Mouse (Mus musculus): ENCODE data around the gene Ppp1r18. TPM values are rescaled to one million over a fixed set of nuclear protein-coding genes. Genes with fewer than 3 reads are reported as not detected.

Gene Ppp1r18
- polyA plus RNA-seq, 1 experiment, result 53.9 TPM

GRCm38 (mm10) chr17:35843514-35843913 lies 21.9 kb upstream of the Ppp1r18 start:
- TF ChIP-seq POLR2A (IDR thresholded peaks at IDR 0.05; ENCODE audit: borderline replicate concordance, extremely low read depth, low read depth, low read length), result no peak
- TF ChIP-seq CTCF (IDR thresholded peaks at IDR 0.05; ENCODE audit: insufficient read depth, low read length), result 0 out of 2 replicates have a peak, but pooled peaks have one; percentile 2
- WGBS, result 90% methylated on average over 3 of the region's 3 CpGs

GRCm38 (mm10) chr17:35848112-35848511 lies 17.3 kb upstream of the Ppp1r18 start:
- Histone ChIP-seq H3K4me1 (ENCODE audit: control insufficient read depth, insufficient read depth, low read length) (no peaks in the 10 kb centered on the region), H3K4me3 (replicated peaks; ENCODE audit: extremely low read depth, low read depth, low read length) (no peak overlapping the region)
- TF ChIP-seq CTCF (IDR thresholded peaks at IDR 0.05; ENCODE audit: insufficient read depth, low read length), result 0 out of 2 replicates have a peak, but pooled peaks have one; percentile 8
- TF ChIP-seq POLR2A (IDR thresholded peaks at IDR 0.05; ENCODE audit: borderline replicate concordance, extremely low read depth, low read depth, low read length), result no peak
- 58% methylated on average over 1 of the region's 1 CpGs for WGBS
- DNase-seq, result no peak

More at GRCm38 (mm10) chr17:35843514-35843913, 21.9 kb upstream of the Ppp1r18 start:
- no peak for DNase-seq
- Histone ChIP-seq H3K4me3 (replicated peaks; ENCODE audit: extremely low read depth, low read depth, low read length) (no peak overlapping the region), H3K4me1 (ENCODE audit: control insufficient read depth, insufficient read depth, low read length) (0 out of 2 replicates have a peak, but pooled peaks cover 5% of the 10 kb centered on the region)

DNA sequence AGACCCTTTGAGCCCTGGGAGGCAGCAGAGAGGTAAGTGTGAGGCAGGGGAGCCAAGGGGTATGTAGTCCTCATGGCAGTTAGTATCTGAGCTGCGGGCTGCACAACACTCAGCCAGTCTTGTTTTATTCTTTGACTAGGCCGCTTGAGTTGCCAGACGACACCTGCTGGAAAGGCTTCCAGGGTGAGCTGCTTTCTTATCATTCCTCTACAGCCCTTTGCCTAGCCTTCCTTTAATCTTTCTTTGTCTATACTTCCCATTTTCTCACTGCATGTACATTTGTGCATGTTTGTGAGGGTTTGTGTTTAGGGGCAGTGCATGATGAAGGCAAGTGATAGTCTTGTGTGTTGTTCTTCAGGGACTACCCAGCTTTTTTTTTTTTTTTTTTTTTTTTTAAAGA lies 14.4 kb upstream of the Ppp1r18 start:
- WGBS, result 89% methylated on average over 3 of the region's 3 CpGs
- DNase-seq, result no peak
- TF ChIP-seq CTCF (IDR thresholded peaks at IDR 0.05; ENCODE audit: insufficient read depth, low read length) (no peak), POLR2A (IDR thresholded peaks at IDR 0.05; ENCODE audit: borderline replicate concordance, extremely low read depth, low read depth, low read length) (no peak)
- Histone ChIP-seq H3K4me1 (ENCODE audit: control insufficient read depth, insufficient read depth, low read length) (no peaks in the 10 kb centered on the region), H3K4me3 (replicated peaks; ENCODE audit: extremely low read depth, low read depth, low read length) (no peak overlapping the region)

DNA sequence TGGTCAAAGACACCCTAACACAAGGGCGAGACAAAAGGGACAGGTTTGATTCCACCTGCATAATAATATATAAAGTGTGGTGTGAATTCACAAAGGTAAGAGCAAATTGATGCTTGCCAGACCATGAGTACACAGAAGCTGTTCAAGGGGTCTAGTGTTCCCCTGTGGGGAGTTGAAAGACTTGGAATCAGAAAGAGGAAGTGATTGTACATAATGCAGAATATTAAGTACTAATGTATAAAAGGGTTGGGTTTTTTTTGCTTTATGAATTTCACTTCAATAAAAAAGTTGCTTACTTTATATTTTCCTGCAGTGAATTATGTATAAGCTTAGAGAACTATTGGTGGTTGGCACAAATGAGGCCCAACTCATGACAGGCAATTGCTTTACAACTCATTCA lies 6.0 kb upstream of the Ppp1r18 start:
- 84% methylated on average over 1 of the region's 1 CpGs for WGBS
- DNase-seq, result no peak
- Histone ChIP-seq H3K4me3 (replicated peaks; ENCODE audit: extremely low read depth, low read depth, low read length) (no peak overlapping the region), H3K4me1 (ENCODE audit: control insufficient read depth, insufficient read depth, low read length) (no peaks in the 10 kb centered on the region)
- no peak for TF ChIP-seq CTCF (IDR thresholded peaks at IDR 0.05; ENCODE audit: insufficient read depth, low read length)
- TF ChIP-seq POLR2A (IDR thresholded peaks at IDR 0.05; ENCODE audit: borderline replicate concordance, extremely low read depth, low read depth, low read length), result no peak

- DNase-seq, result no peak
- 59% methylated on average over 2 of the region's 2 CpGs for WGBS
- 0 out of 2 replicates have a peak, but pooled peaks cover under 1% of the 10 kb centered on the region for H3K4me1 ChIP-seq (ENCODE audit: control insufficient read depth, insufficient read depth, low read length)
- TF ChIP-seq POLR2A (IDR thresholded peaks at IDR 0.05; ENCODE audit: borderline replicate concordance, extremely low read depth, low read depth, low read length), result no peak
- TF ChIP-seq CTCF (IDR thresholded peaks at IDR 0.05; ENCODE audit: insufficient read depth, low read length), result no peak
- H3K4me3 ChIP-seq (replicated peaks; ENCODE audit: extremely low read depth, low read depth, low read length), result no peak overlapping the region
Observed at GRCm38 (mm10) chr17:35859835-35860234, 5.6 kb upstream of the Ppp1r18 start.

GRCm38 (mm10) chr17:35860831-35861197 lies 4.6 kb upstream of the Ppp1r18 start:
- DNase-seq, result no peak
- WGBS, result 4% methylated on average over 12 of the region's 12 CpGs
- TF ChIP-seq POLR2A (IDR thresholded peaks at IDR 0.05; ENCODE audit: borderline replicate concordance, extremely low read depth, low read depth, low read length) (no peak), CTCF (IDR thresholded peaks at IDR 0.05; ENCODE audit: insufficient read depth, low read length) (no peak)
- 0 out of 2 replicates have a peak, but pooled peaks cover 3% of the 10 kb centered on the region for H3K4me1 ChIP-seq (ENCODE audit: control insufficient read depth, insufficient read depth, low read length)
- peak overlapping the region; percentile 39 for H3K4me3 ChIP-seq (replicated peaks; ENCODE audit: extremely low read depth, low read depth, low read length)

DNA sequence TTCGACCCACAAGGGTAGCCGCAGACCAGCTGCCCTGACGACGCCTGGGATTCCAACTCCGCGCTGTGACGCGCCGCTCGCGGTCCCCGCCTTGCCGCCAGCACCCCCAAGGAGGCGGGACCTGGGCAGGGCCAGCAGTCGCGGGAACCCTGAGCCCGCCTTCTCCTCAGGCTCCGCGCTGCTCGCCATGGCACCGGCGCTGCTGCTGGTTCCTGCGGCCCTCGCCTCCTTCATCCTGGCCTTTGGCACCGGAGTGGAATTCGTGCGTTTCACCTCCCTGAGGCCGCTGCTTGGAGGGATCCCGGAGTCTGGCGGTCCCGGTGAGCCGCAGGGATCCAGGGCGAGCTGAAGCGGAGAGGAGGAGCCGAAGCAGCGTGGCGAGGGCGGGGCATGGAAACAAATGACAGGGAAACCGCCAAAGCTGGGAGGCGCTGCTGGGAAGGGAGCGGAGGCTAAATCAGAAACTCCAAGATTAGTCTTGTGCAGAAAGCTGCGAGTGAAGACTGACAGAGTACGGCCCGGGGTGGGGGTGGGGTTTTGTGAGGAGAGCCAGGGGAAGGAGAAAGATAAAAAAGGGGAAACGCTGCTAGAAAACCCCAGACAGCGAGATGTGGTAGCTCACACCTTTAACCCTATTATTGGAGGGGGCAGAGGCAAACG lies 4.1 kb upstream of the Ppp1r18 start, which contains the start of gene Nrm:
TSS of gene Nrm (plus strand) at position 121 of the 660 bp plus-strand sequence.
- 2% methylated on average over 47 of the region's 47 CpGs for WGBS
- TF ChIP-seq CTCF (IDR thresholded peaks at IDR 0.05; ENCODE audit: insufficient read depth, low read length) (peak; percentile 15; the same call in 1 of the 2 replicates), POLR2A (IDR thresholded peaks at IDR 0.05; ENCODE audit: borderline replicate concordance, extremely low read depth, low read depth, low read length) (peak; percentile 53; the same call in 1 of the 2 replicates)
- H3K4me3 ChIP-seq (replicated peaks; ENCODE audit: extremely low read depth, low read depth, low read length), result peak within 1 kb of the TSS; percentile 82
- peak; percentile 96 for DNase-seq
- 0 out of 2 replicates have a peak, but pooled peaks cover 3% of the 10 kb centered on the region for H3K4me1 ChIP-seq (ENCODE audit: control insufficient read depth, insufficient read depth, low read length)

DNA sequence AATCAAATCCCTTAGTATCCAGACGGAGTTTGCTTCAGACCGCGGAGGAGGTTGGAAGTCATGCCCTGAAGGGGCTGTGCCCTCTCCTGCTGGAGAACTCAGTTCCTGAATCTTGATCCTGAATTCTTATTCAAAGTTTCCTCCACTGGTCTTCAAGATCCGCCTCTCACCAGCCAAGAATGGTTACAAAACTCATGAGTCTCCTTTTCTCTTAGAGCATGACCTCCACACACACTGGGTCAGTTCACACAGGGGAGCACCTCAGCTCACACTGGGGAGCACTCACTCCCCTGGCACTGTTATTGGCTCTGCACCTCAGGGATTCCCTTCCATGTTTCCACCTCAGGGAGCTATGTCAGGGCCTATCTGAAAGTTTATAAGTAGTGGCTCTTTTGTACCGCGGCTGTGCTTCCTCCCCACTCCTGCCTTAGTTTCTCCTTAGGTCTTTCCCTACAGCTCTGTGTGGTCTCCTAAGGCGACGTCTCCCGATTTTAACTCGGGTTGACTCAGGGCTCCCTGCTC lies 500 bp upstream of the Ppp1r18 start:
- TF ChIP-seq CTCF (IDR thresholded peaks at IDR 0.05; ENCODE audit: insufficient read depth, low read length) (no peak), POLR2A (IDR thresholded peaks at IDR 0.05; ENCODE audit: borderline replicate concordance, extremely low read depth, low read depth, low read length) (no peak)
- no peak for DNase-seq
- 0 out of 2 replicates have a peak, but pooled peaks cover 3% of the 10 kb centered on the region for H3K4me1 ChIP-seq (ENCODE audit: control insufficient read depth, insufficient read depth, low read length)
- WGBS, result 32% methylated on average over 10 of the region's 10 CpGs
- H3K4me3 ChIP-seq (replicated peaks; ENCODE audit: extremely low read depth, low read depth, low read length), result peak overlapping the region; percentile 6

DNA sequence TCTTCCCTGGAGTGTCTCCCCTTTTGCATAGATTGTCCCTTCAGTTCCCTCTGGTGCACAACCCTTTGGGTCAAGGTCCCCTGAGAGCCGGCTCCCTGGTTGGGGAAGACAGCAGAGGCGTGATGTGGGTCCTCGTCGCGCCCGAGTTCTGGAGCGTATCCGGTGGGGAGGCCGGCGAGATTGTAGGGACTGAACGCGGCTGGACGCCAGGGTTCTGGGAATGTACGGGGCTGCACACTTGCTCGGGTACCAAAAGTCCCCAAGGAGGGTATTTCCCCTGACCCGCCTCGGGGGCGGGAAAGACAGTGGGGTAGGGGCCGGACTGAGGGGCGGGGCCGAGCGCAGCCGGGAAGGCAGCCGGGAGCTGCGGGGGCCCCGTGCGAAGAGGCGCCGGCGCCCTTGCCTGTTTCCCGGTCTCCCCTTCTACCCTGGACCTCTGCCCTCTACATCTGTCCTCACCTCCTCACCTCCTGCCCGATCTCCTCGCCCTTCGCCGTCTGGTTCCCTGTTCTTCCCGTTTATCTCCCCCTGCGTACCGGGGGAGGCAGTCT lies 963 bp downstream of the Ppp1r18 start:
- TF ChIP-seq CTCF (IDR thresholded peaks at IDR 0.05; ENCODE audit: insufficient read depth, low read length) (no peak), POLR2A (IDR thresholded peaks at IDR 0.05; ENCODE audit: borderline replicate concordance, extremely low read depth, low read depth, low read length) (peak; percentile 66; the same call in 1 of the 2 replicates)
- Histone ChIP-seq H3K4me1 (ENCODE audit: control insufficient read depth, insufficient read depth, low read length) (peaks cover 3% of the 10 kb centered on the region; the same call in 1 of the 2 replicates), H3K4me3 (replicated peaks; ENCODE audit: extremely low read depth, low read depth, low read length) (peak overlapping the region; percentile 93)
- DNase-seq, result peak; percentile 63
- WGBS, result 1% methylated on average over 38 of the region's 38 CpGs

Measured in lung, adult 2 months (tissue).